Mouse (Mus musculus): Measurements from ENCODE around the gene Adam19. TPM values are rescaled to one million over a fixed set of nuclear protein-coding genes. Genes with fewer than 3 reads are reported as not detected.
"Not testable (repeated sequence)": the region's sequence is repeated elsewhere in the genome, so short reads cannot be mapped to it uniquely, and the experiment has no call there.

The Adam19 gene
- polyA plus RNA-seq, 1 experiment from 2014 or later: 6.5 TPM

- H3K9ac ChIP-seq (ENCODE audit: low read depth, low read length); ATAC-seq (replicated peaks; ENCODE audit: low FRiP score, low read depth); H3K4me2 ChIP-seq (ENCODE audit: low read length); H3K27me3 ChIP-seq (ENCODE audit: insufficient read depth, low read length); H3K9me3 ChIP-seq (replicated peaks; ENCODE audit: low read length); H3K4me3 ChIP-seq (replicated peaks; ENCODE audit: low read depth, low read length); H3K27ac ChIP-seq; H3K36me3 ChIP-seq (ENCODE audit: insufficient read depth, low read length); H3K4me1 ChIP-seq (replicated peaks; ENCODE audit: insufficient read depth, low read length): not testable (repeated sequence)
- DNase-seq (ENCODE audit: low spot score): peak; percentile 79
- WGBS: 35% methylated on average over 19 of the region's 19 CpGs
- peak; percentile 70 for TF ChIP-seq CTCF (IDR thresholded peaks at IDR 0.05; ENCODE audit: low read depth)
These were observed 3.6 kb upstream of the Adam19 start, which contains the start of gene Gm12166 for GRCm38 (mm10) chr11:46052105-46052659. TSS of gene Gm12166 (minus strand) at chr11:46052321.

- H3K4me3 ChIP-seq (replicated peaks; ENCODE audit: low read depth, low read length); H3K27me3 ChIP-seq (ENCODE audit: insufficient read depth, low read length); H3K9ac ChIP-seq (ENCODE audit: low read depth, low read length); H3K27ac ChIP-seq; H3K4me2 ChIP-seq (ENCODE audit: low read length); H3K36me3 ChIP-seq (ENCODE audit: insufficient read depth, low read length); ATAC-seq (replicated peaks; ENCODE audit: low FRiP score, low read depth); H3K4me1 ChIP-seq (replicated peaks; ENCODE audit: insufficient read depth, low read length); DNase-seq (ENCODE audit: low spot score); H3K9me3 ChIP-seq (replicated peaks; ENCODE audit: low read length): not testable (repeated sequence)
- 89% methylated on average over 3 of the region's 3 CpGs for WGBS
These were observed 2.3 kb upstream of the Adam19 start for GRCm38 (mm10) chr11:46053457-46053856.

DNA sequence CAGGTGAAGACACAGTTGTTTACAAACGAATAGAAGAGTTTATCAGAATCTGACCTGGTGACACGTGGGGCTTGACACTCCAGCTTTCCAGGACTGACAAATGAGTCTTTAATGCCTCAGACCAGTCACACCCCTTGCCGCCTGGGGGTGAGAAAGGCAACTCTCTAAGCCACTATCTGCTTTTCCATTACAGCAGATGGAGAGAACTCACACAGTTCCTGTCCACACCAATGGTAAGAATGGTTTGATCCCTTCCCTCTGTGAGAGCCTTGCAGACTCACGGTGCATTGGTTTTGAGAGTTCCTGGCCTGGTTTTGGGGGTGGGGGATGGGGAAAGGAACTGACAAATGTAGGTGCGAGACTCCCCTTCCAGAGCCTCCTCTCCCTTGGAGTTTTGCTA lies 1.5 kb upstream of the Adam19 start:
- H3K4me3 ChIP-seq (replicated peaks; ENCODE audit: low read depth, low read length): no peak overlapping the region
- 56% methylated on average over 5 of the region's 5 CpGs for WGBS
- no peak overlapping the region for H3K27ac ChIP-seq
- H3K9ac ChIP-seq (ENCODE audit: low read depth, low read length): no peak overlapping the region
- no peaks in the 10 kb centered on the region for H3K36me3 ChIP-seq (ENCODE audit: insufficient read depth, low read length)
- H3K4me1 ChIP-seq (replicated peaks; ENCODE audit: insufficient read depth, low read length): 0 out of 2 replicates have a peak, but pooled peaks cover 8% of the 10 kb centered on the region
- H3K4me2 ChIP-seq (ENCODE audit: low read length): no peak overlapping the region
- ATAC-seq (replicated peaks; ENCODE audit: low FRiP score, low read depth) (no peak), DNase-seq (ENCODE audit: low spot score) (no peak)
- no peak for TF ChIP-seq CTCF (IDR thresholded peaks at IDR 0.05; ENCODE audit: low read depth)
- H3K9me3 ChIP-seq (replicated peaks; ENCODE audit: low read length): no peaks in the 10 kb centered on the region
- H3K27me3 ChIP-seq (ENCODE audit: insufficient read depth, low read length): no peaks in the 10 kb centered on the region

DNA sequence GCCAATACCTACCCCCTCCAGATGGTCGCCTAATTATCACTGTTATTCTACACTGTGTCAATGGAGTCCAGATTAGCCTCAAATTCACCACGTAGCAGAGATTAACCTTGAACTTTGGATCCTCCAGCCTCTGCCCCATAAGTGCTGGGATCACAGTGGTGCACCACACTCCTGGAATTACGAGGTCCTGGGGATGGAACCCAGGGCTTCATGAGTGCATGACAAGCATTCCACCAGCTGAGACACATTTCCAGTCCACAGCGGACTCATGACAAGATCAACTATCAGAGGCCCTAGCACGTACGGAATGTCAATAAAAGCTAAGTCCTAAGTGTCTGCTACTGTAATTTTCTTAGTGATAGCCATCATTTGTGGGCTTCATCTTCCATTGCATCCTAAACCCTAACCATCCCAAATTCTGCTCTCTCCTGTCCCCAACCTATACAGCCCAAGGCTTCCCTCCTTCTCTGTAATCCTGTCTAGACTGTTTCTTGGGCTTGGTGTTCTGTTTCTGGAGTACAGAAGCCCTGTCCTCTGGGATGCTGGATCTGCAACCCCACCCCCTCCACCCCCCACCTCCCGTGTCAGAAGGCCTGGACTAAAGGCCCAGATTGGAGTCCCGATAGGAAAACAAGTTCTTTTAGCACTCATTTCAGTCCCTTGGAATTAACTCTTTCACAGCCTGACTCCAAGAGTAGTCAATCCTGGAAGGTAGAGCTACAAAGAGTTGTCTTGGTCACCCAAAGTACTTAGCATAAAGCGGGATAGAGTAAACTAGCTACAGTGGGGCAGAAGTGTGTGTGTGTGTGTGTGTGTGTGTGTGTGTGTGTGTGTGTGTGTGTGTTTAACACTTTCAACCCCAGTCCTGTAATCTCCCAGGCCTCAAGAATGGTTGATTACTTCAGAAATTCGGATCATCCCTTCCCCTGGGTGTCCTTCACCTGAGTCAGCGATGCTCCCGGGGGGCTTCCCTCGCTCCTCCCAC lies 589 bp upstream of the Adam19 start:
- WGBS: 24% methylated on average over 13 of the region's 13 CpGs
- peak overlapping the region; percentile 55 for H3K4me3 ChIP-seq (replicated peaks; ENCODE audit: low read depth, low read length)
- peak overlapping the region; percentile 85 for H3K27ac ChIP-seq
- DNase-seq (ENCODE audit: low spot score) (peak; percentile 60), ATAC-seq (replicated peaks; ENCODE audit: low FRiP score, low read depth) (peak; percentile 33)
- H3K9ac ChIP-seq (ENCODE audit: low read depth, low read length): peak overlapping the region; percentile 78
- H3K4me1 ChIP-seq (replicated peaks; ENCODE audit: insufficient read depth, low read length): 0 out of 2 replicates have a peak, but pooled peaks cover 8% of the 10 kb centered on the region
- peak overlapping the region; percentile 64 for H3K4me2 ChIP-seq (ENCODE audit: low read length)
- no peaks in the 10 kb centered on the region for H3K27me3 ChIP-seq (ENCODE audit: insufficient read depth, low read length)
- H3K9me3 ChIP-seq (replicated peaks; ENCODE audit: low read length): no peaks in the 10 kb centered on the region
- TF ChIP-seq CTCF (IDR thresholded peaks at IDR 0.05; ENCODE audit: low read depth): no peak
- H3K36me3 ChIP-seq (ENCODE audit: insufficient read depth, low read length): no peaks in the 10 kb centered on the region

- H3K27me3 ChIP-seq (ENCODE audit: insufficient read depth, low read length): no peaks in the 10 kb centered on the region
- H3K9me3 ChIP-seq (replicated peaks; ENCODE audit: low read length): no peaks in the 10 kb centered on the region
- peak overlapping the region; percentile 64 for H3K4me2 ChIP-seq (ENCODE audit: low read length)
- ATAC-seq (replicated peaks; ENCODE audit: low FRiP score, low read depth) (no peak), DNase-seq (ENCODE audit: low spot score) (peak; percentile 61)
- no peak for TF ChIP-seq CTCF (IDR thresholded peaks at IDR 0.05; ENCODE audit: low read depth)
- WGBS: under 1% methylated on average over 25 of the region's 25 CpGs
- peak overlapping the region; percentile 85 for H3K27ac ChIP-seq
- 0 out of 2 replicates have a peak, but pooled peaks cover 8% of the 10 kb centered on the region for H3K4me1 ChIP-seq (replicated peaks; ENCODE audit: insufficient read depth, low read length)
- peak overlapping the region; percentile 55 for H3K4me3 ChIP-seq (replicated peaks; ENCODE audit: low read depth, low read length)
- H3K9ac ChIP-seq (ENCODE audit: low read depth, low read length): peak overlapping the region; percentile 78
- no peaks in the 10 kb centered on the region for H3K36me3 ChIP-seq (ENCODE audit: insufficient read depth, low read length)
These were observed 1.1 kb downstream of the Adam19 start for GRCm38 (mm10) chr11:46056770-46057411.

GRCm38 (mm10) chr11:46058011-46058410 lies 2.2 kb downstream of the Adam19 start:
- H3K9ac ChIP-seq (ENCODE audit: low read depth, low read length): no peak overlapping the region
- DNase-seq (ENCODE audit: low spot score) (no peak), ATAC-seq (replicated peaks; ENCODE audit: low FRiP score, low read depth) (no peak)
- H3K4me3 ChIP-seq (replicated peaks; ENCODE audit: low read depth, low read length): no peak overlapping the region
- H3K36me3 ChIP-seq (ENCODE audit: insufficient read depth, low read length): no peaks in the 10 kb centered on the region
- peaks cover 8% of the 10 kb centered on the region; the same call in 1 of the 2 replicates for H3K4me1 ChIP-seq (replicated peaks; ENCODE audit: insufficient read depth, low read length)
- peak overlapping the region; percentile 64 for H3K4me2 ChIP-seq (ENCODE audit: low read length)
- TF ChIP-seq CTCF (IDR thresholded peaks at IDR 0.05; ENCODE audit: low read depth): no peak
- 25% methylated on average over 9 of the region's 9 CpGs for WGBS
- H3K27me3 ChIP-seq (ENCODE audit: insufficient read depth, low read length): no peaks in the 10 kb centered on the region
- no peak overlapping the region for H3K27ac ChIP-seq
- no peaks in the 10 kb centered on the region for H3K9me3 ChIP-seq (replicated peaks; ENCODE audit: low read length)
